Mouse (Mus musculus) CH12.LX (cell line): ENCODE measurements around the gene Hinfp.

Experiments used
- BHLHE40 ChIP-seq: IDR thresholded peaks from 2 replicates; pipeline ENCODE4 v1.6.1; 2011; ENCODE audit warnings: mild to moderate bottlenecking, low read depth, low read length, improper control_type of control experiment
- CTCF ChIP-seq, 2 experiments: IDR thresholded peaks in 1 of 2; conservative IDR thresholded peaks in 1 of 2; 2 replicates each; pipeline ENCODE4 v1.5.1; 2011 to 2012; ENCODE audit warnings: low read depth in 2 of 2, low read length in 2 of 2, improper control_type of control experiment in 1 of 2, inconsistent platforms in 1 of 2, mild to moderate bottlenecking in 1 of 2, moderate library complexity in 1 of 2
- EP300 ChIP-seq: IDR thresholded peaks from 2 replicates; pipeline ENCODE4 v1.6.1; 2011; ENCODE audit warnings: low read length, improper control_type of control experiment
- MAFK ChIP-seq: IDR thresholded peaks from 2 replicates; pipeline ENCODE4 v1.6.1; 2011; ENCODE audit warnings: low read length, improper control_type of control experiment; ENCODE audit not compliant: insufficient replicate concordance
- ZKSCAN1 ChIP-seq: IDR thresholded peaks from 2 replicates; pipeline ENCODE4 v1.6.1; 2012; ENCODE audit warnings: low read depth, inconsistent platforms, low read length, improper control_type of control experiment, borderline replicate concordance

GRCm38 (mm10) chr9:44347166-44347565 lies 41.7 kb upstream of the Hinfp start:
- no peak for TF ChIP-seq MAFK
- TF ChIP-seq BHLHE40: no peak
- TF ChIP-seq EP300: no peak
- no peak for TF ChIP-seq ZKSCAN1
- TF ChIP-seq CTCF (conservative IDR thresholded peaks at IDR 0.05 in 1 of 2, IDR thresholded peaks at IDR 0.05 in 1 of 2; ENCODE audit: low read depth in 2 of 2, low read length in 2 of 2): no peak
